13 mouse cellular contexts compared by ENCODE assay signal in genomic region chr1:193157111-193157492, GRCm38 (mm10). TPM values are rescaled to one million over a fixed set of nuclear protein-coding genes. Genes with fewer than 3 reads are reported as not detected.
DNase-seq lines count a peak whose midpoint lies in the region; ATAC-seq and TF ChIP-seq lines count a peak whose summit lies in the region.
"Had no signal": no experiment of that assay in that cellular context is flagged by ENCODE, and none has a peak within 500 bp of the region (broad histone marks: within the 10 kb centered on the region; RNA-seq: fewer than 3 reads in every experiment).

No protein-coding gene starts in this region.

- peaks cover 3% of the 10 kb centered on the region; the same call in 1 of the 2 replicates for H3K27me3 ChIP-seq in heart, embryonic 16.5 days (ENCODE audit: control insufficient read depth, insufficient read depth, low read length)
- H3K27me3 ChIP-seq in heart, embryonic 10.5 days (ENCODE audit: insufficient read depth, poor library complexity, severe bottlenecking), result peaks cover 40% of the 10 kb centered on the region
- H3K27me3 ChIP-seq in testis, adult 2 months (ENCODE audit: control insufficient read depth, insufficient read depth, low read length), result peaks cover 4% of the 10 kb centered on the region; the same call in 1 of the 2 replicates
- H3K27me3 ChIP-seq in limb, embryonic 14.5 days (ENCODE audit: control insufficient read depth, insufficient read depth, low read length), result peaks cover 16% of the 10 kb centered on the region

- WGBS in heart, embryonic 16.5 days, result 68% methylated on average over 8 of the region's 8 CpGs
- 75% methylated on average over 8 of the region's 8 CpGs for WGBS in heart, embryonic 10.5 days
- 58% methylated on average over 8 of the region's 8 CpGs for WGBS in limb, embryonic 14.5 days

- H3K9ac ChIP-seq in heart, embryonic 16.5 days (ENCODE audit: low read length), result no peak overlapping the region
- no peak overlapping the region for H3K9ac ChIP-seq in limb, embryonic 14.5 days (ENCODE audit: low read depth, low read length, severe bottlenecking)
- H3K9ac ChIP-seq: forebrain, postnatal 0 days; lung, embryonic 14.5 days; neural tube, embryonic 12.5 days had no signal

- no peak overlapping the region for H3K4me2 ChIP-seq in heart, embryonic 16.5 days (ENCODE audit: low read depth, low read length)
- H3K4me2 ChIP-seq in limb, embryonic 14.5 days (replicated peaks; ENCODE audit: low read depth, low read length, severe bottlenecking), result no peak overlapping the region
- H3K4me2 ChIP-seq: lung, embryonic 14.5 days; neural tube, embryonic 12.5 days had no signal

- no peaks in the 10 kb centered on the region for H3K36me3 ChIP-seq in heart, embryonic 16.5 days (ENCODE audit: control insufficient read depth, insufficient read depth)
- no peaks in the 10 kb centered on the region for H3K36me3 ChIP-seq in heart, embryonic 10.5 days
- no peaks in the 10 kb centered on the region for H3K36me3 ChIP-seq in testis, adult 2 months (ENCODE audit: control insufficient read depth, insufficient read depth, low read length)
- H3K36me3 ChIP-seq in limb, embryonic 14.5 days (ENCODE audit: control insufficient read depth, insufficient read depth, low read length), result no peaks in the 10 kb centered on the region
- H3K36me3 ChIP-seq: neural tube, embryonic 12.5 days had no signal

- H3K4me3 ChIP-seq in heart, embryonic 16.5 days (ENCODE audit: low read length), result no peak overlapping the region
- H3K4me3 ChIP-seq in heart, embryonic 10.5 days, result no peak overlapping the region
- peak overlapping the region; percentile 74 for H3K4me3 ChIP-seq in testis, adult 2 months (ENCODE audit: control insufficient read depth, low read depth, low read length)
- no peak overlapping the region for H3K4me3 ChIP-seq in limb, embryonic 14.5 days (replicated peaks; ENCODE audit: low read length)
- H3K4me3 ChIP-seq: neural tube, embryonic 12.5 days had no signal

- H3K4me1 ChIP-seq in heart, embryonic 16.5 days (ENCODE audit: control insufficient read depth, insufficient read depth, low read length), result peaks cover 17% of the 10 kb centered on the region
- H3K4me1 ChIP-seq in heart, embryonic 10.5 days, result peaks cover 42% of the 10 kb centered on the region
- peaks cover 21% of the 10 kb centered on the region for H3K4me1 ChIP-seq in testis, adult 2 months (ENCODE audit: control insufficient read depth, insufficient read depth, low read length)
- peaks cover 24% of the 10 kb centered on the region for H3K4me1 ChIP-seq in limb, embryonic 14.5 days (ENCODE audit: control insufficient read depth, insufficient read depth, low read length)

- no peak for DNase-seq in heart, embryonic 10.5 days (ENCODE audit: low spot score)
- DNase-seq in testis, postnatal 14 days (ENCODE audit: low spot score), result no peak
- DNase-seq in limb, embryonic 14.5 days (ENCODE audit: low spot score), result no peak
- no peak for DNase-seq in thymus, postnatal 36 days
- DNase-seq in layer of hippocampus, postnatal 36 days, result no peak
- DNase-seq: cerebellum, adult 11 months; forebrain, postnatal 0 days; heart, adult 11 months had no signal

- peak overlapping the region; percentile 15; the same call in 1 of the 2 replicates for H3K27ac ChIP-seq in heart, embryonic 16.5 days (ENCODE audit: low read length)
- H3K27ac ChIP-seq in heart, embryonic 10.5 days, result no peak overlapping the region
- H3K27ac ChIP-seq in testis, adult 2 months (ENCODE audit: control insufficient read depth, insufficient read depth, low read depth, low read length), result no peak overlapping the region
- H3K27ac ChIP-seq in limb, embryonic 14.5 days (replicated peaks; ENCODE audit: low read depth, low read length), result peak overlapping the region; percentile 8; the same call in 1 of the 2 replicates
- H3K27ac ChIP-seq: neural tube, embryonic 12.5 days had no signal

- H3K9me3 ChIP-seq in heart, embryonic 16.5 days (replicated peaks; ENCODE audit: control insufficient read depth, low read length), result no peaks in the 10 kb centered on the region
- no peaks in the 10 kb centered on the region for H3K9me3 ChIP-seq in heart, embryonic 10.5 days
- no peaks in the 10 kb centered on the region for H3K9me3 ChIP-seq in limb, embryonic 14.5 days (ENCODE audit: control insufficient read depth, low read length)
- H3K9me3 ChIP-seq: neural tube, embryonic 12.5 days had no signal

- no peak for ATAC-seq in heart, embryonic 16.5 days (replicated peaks; ENCODE audit: extremely low read depth, insufficient read depth, low FRiP score)
- ATAC-seq in limb, embryonic 14.5 days (ENCODE audit: low FRiP score, low read depth), result no peak
- ATAC-seq: forebrain, postnatal 0 days; midbrain, embryonic 16.5 days had no signal

- no peak for TF ChIP-seq POLR2A in testis, adult 2 months (IDR thresholded peaks at IDR 0.05; ENCODE audit: control insufficient read depth, low read depth, low read length)
- no peak for TF ChIP-seq POLR2A in limb, embryonic 14.5 days (IDR thresholded peaks at IDR 0.05; ENCODE audit: borderline replicate concordance, extremely low read depth, insufficient read depth, insufficient read length)

- no peak for TF ChIP-seq CTCF in testis, adult 2 months (IDR thresholded peaks at IDR 0.05; ENCODE audit: control insufficient read depth, insufficient read depth, insufficient replicate concordance, low read depth, low read length)

RNA-seq across cellular contexts. Expression of gene Irf6, which starts 4.2 kb away (rescaled TPM):
- 5.3 and 5.6 TPM in 2 replicates for polyA plus RNA-seq in heart, embryonic 16.5 days (2015; fragmentation: Nextera tagmentation; extraction: Ambion mirVana)
- polyA plus RNA-seq in heart, embryonic 10.5 days (2016; fragmentation: Nextera tagmentation; extraction: Ambion mirVana), result 3.1 and 4.7 TPM in 2 replicates
- 17.5 and 23.5 TPM in 2 replicates for polyA plus RNA-seq in testis, adult 2 months (2012; rRNA removed)
- 18.6 and 23.5 TPM in 2 replicates for polyA plus RNA-seq in limb, embryonic 14.5 days (2012; rRNA removed)
- polyA plus RNA-seq in limb, embryonic 14.5 days (2014; fragmentation: Nextera tagmentation; extraction: Ambion mirVana), result 39.8 and 50.0 TPM in 2 replicates
- under 1 TPM; 0.42 to 0.96 TPM for total RNA-seq in layer of hippocampus, postnatal 36 days (2021)

RNA-seq across cellular contexts. Expression of gene A130010J15Rik, which starts 10.7 kb away (rescaled TPM):
- polyA plus RNA-seq in heart, embryonic 16.5 days (2015; fragmentation: Nextera tagmentation; extraction: Ambion mirVana), result 11.5 and 11.7 TPM in 2 replicates
- 15.3 and 16.5 TPM in 2 replicates for polyA plus RNA-seq in heart, embryonic 10.5 days (2016; fragmentation: Nextera tagmentation; extraction: Ambion mirVana)
- 11.2 and 13.0 TPM in 2 replicates for polyA plus RNA-seq in testis, adult 2 months (2012; rRNA removed)
- polyA plus RNA-seq in limb, embryonic 14.5 days (2012; rRNA removed), result 7.8 and 9.6 TPM in 2 replicates
- polyA plus RNA-seq in limb, embryonic 14.5 days (2014; fragmentation: Nextera tagmentation; extraction: Ambion mirVana), result 15.1 and 15.4 TPM in 2 replicates
- total RNA-seq in layer of hippocampus, postnatal 36 days (2021), result 1 to 10 TPM; 4.4 to 5.6 TPM

RNA-seq across cellular contexts. Expression of gene Diexf, which starts 27.0 kb away (rescaled TPM):
- 5.6 and 7.3 TPM in 2 replicates for polyA plus RNA-seq in heart, embryonic 16.5 days (2015; fragmentation: Nextera tagmentation; extraction: Ambion mirVana)
- polyA plus RNA-seq in heart, embryonic 10.5 days (2016; fragmentation: Nextera tagmentation; extraction: Ambion mirVana), result 5.2 and 8.7 TPM in 2 replicates
- 9.2 and 9.5 TPM in 2 replicates for polyA plus RNA-seq in testis, adult 2 months (2012; rRNA removed)
- 33.4 and 43.6 TPM in 2 replicates for polyA plus RNA-seq in limb, embryonic 14.5 days (2012; rRNA removed)
- 8.9 and 10.6 TPM in 2 replicates for polyA plus RNA-seq in limb, embryonic 14.5 days (2014; fragmentation: Nextera tagmentation; extraction: Ambion mirVana)
- 10 to 100 TPM; 23.4 to 27.5 TPM for total RNA-seq in layer of hippocampus, postnatal 36 days (2021)

RNA-seq across cellular contexts. Expression of gene Traf3ip3, which starts 44.4 kb away (rescaled TPM):
- 5.9 and 13.3 TPM in 2 replicates for polyA plus RNA-seq in heart, embryonic 16.5 days (2015; fragmentation: Nextera tagmentation; extraction: Ambion mirVana)
- 1.6 and 1.9 TPM in 2 replicates for polyA plus RNA-seq in heart, embryonic 10.5 days (2016; fragmentation: Nextera tagmentation; extraction: Ambion mirVana)
- 0.19 TPM in 1 of 2 replicates, not detected in the other for polyA plus RNA-seq in testis, adult 2 months (2012; rRNA removed)
- 9.7 and 18.8 TPM in 2 replicates for polyA plus RNA-seq in limb, embryonic 14.5 days (2012; rRNA removed)
- polyA plus RNA-seq in limb, embryonic 14.5 days (2014; fragmentation: Nextera tagmentation; extraction: Ambion mirVana), result 17.6 and 22.6 TPM in 2 replicates
- total RNA-seq in layer of hippocampus, postnatal 36 days (2021), result 1 to 10 TPM; 1.1 to 1.3 TPM

RNA-seq across cellular contexts. Expression of gene Lamb3, which starts 50.4 kb away (rescaled TPM):
- polyA plus RNA-seq in heart, embryonic 16.5 days (2015; fragmentation: Nextera tagmentation; extraction: Ambion mirVana), result 9.6 and 11.6 TPM in 2 replicates
- polyA plus RNA-seq in heart, embryonic 10.5 days (2016; fragmentation: Nextera tagmentation; extraction: Ambion mirVana), result 1.7 and 2.4 TPM in 2 replicates
- polyA plus RNA-seq in testis, adult 2 months (2012; rRNA removed), result 4.2 and 4.8 TPM in 2 replicates
- polyA plus RNA-seq in limb, embryonic 14.5 days (2012; rRNA removed), result 3.6 and 4.0 TPM in 2 replicates
- polyA plus RNA-seq in limb, embryonic 14.5 days (2014; fragmentation: Nextera tagmentation; extraction: Ambion mirVana), result 3.5 and 4.6 TPM in 2 replicates
- 1 to 10 TPM in 1 of 2 experiments, under 1 TPM in 1; 0.56 to 2.8 TPM for total RNA-seq in layer of hippocampus, postnatal 36 days (2021)

Comparison
In these comparisons a context has a peak if more than half of its experiments do, and no peak if none do; other contexts are left out.
1. H3K27ac ChIP-seq: peak in heart, embryonic 16.5 days (single experiment) and limb, embryonic 14.5 days (single experiment); none in heart, embryonic 10.5 days (single experiment) and testis, adult 2 months (single experiment).